17 mouse cellular contexts compared by ENCODE assay signal in the genomic region with DNA sequence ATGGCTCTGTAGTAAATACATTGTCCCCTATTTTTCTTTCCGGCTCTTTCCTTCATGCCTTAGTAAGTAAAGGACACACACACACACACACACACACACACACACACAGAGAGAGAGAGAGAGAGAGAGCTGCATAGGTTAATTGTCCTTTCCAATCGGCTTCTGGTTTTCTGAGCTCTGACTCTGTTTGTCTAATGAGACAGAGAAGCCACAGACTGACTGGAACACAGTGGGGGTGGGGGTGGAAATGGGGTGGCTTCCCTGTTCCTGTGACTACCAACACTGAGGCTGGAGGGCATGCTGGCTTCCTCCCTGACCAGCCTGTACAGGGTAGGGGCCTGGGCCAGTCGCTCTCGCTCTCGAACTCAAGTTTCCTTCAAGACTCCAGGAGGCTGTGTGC. TPM values are rescaled to one million over a fixed set of nuclear protein-coding genes. Genes with fewer than 3 reads are reported as not detected.
DNase-seq lines count a peak whose midpoint lies in the region; ATAC-seq and TF ChIP-seq lines count a peak whose summit lies in the region.
"Had no signal": no experiment of that assay in that cellular context is flagged by ENCODE, and none has a peak within 500 bp of the region (broad histone marks: within the 10 kb centered on the region; RNA-seq: fewer than 3 reads in every experiment).

No protein-coding gene starts in this region.

- no peaks in the 10 kb centered on the region for H3K79me2 ChIP-seq in heart, adult 2 months (replicated peaks; ENCODE audit: control insufficient read depth, insufficient read depth, low read length)

- H3K4me2 ChIP-seq in heart, embryonic 13.5 days: no peak overlapping the region
- H3K4me2 ChIP-seq in lung, embryonic 16.5 days (ENCODE audit: low read depth, low read length): no peak overlapping the region
- no peak overlapping the region for H3K4me2 ChIP-seq in limb, embryonic 12.5 days

- 0 out of 2 replicates have a peak, but pooled peaks cover 3% of the 10 kb centered on the region for H3K27me3 ChIP-seq in heart, embryonic 13.5 days (replicated peaks)
- H3K27me3 ChIP-seq in heart, adult 2 months (ENCODE audit: control insufficient read depth, insufficient read depth, low read length): no peaks in the 10 kb centered on the region
- no peaks in the 10 kb centered on the region for H3K27me3 ChIP-seq in lung, embryonic 16.5 days (ENCODE audit: control insufficient read depth, insufficient read depth, low read depth, low read length)
- H3K27me3 ChIP-seq in embryonic facial prominence, embryonic 10.5 days (replicated peaks; ENCODE audit: low read depth, poor library complexity, severe bottlenecking): peaks cover 23% of the 10 kb centered on the region
- no peaks in the 10 kb centered on the region for H3K27me3 ChIP-seq in limb, embryonic 12.5 days

- H3K4me1 ChIP-seq in heart, embryonic 13.5 days: peaks cover 81% of the 10 kb centered on the region
- peaks cover 14% of the 10 kb centered on the region for H3K4me1 ChIP-seq in heart, adult 2 months (ENCODE audit: control insufficient read depth, insufficient read depth, low read length)
- H3K4me1 ChIP-seq in lung, embryonic 16.5 days (replicated peaks; ENCODE audit: control insufficient read depth, insufficient read depth, low read length): peaks cover 48% of the 10 kb centered on the region
- H3K4me1 ChIP-seq in embryonic facial prominence, embryonic 10.5 days: peaks cover 86% of the 10 kb centered on the region
- peaks cover 80% of the 10 kb centered on the region for H3K4me1 ChIP-seq in limb, embryonic 12.5 days (replicated peaks)

- no peak for DNase-seq in heart, adult 2 months
- no peak for DNase-seq in lung, postnatal 10 days
- no peak for DNase-seq in embryonic facial prominence, embryonic 10.5 days (ENCODE audit: low spot score)
- no peak for DNase-seq in layer of hippocampus, adult 2 months (ENCODE audit: low spot score in 2 of 2)
- DNase-seq in lung, postnatal 14 days: no peak
- DNase-seq: adrenal gland, postnatal 14 days; cerebellum, postnatal 10 days; heart, postnatal 36 days; kidney, adult 2 months; left cerebral cortex, postnatal 4 days; lung, embryonic 14.5 days had no signal

- TF ChIP-seq CTCF in heart, adult 2 months (IDR thresholded peaks at IDR 0.05): no peak
- no peak for TF ChIP-seq CTCF in layer of hippocampus, adult 2 months (conservative IDR thresholded peaks at IDR 0.05)

- ATAC-seq in heart, embryonic 13.5 days (ENCODE audit: extremely low read depth, insufficient number of reproducible peaks, low FRiP score, low TSS enrichment): no peak
- no peak for ATAC-seq in lung, embryonic 16.5 days (ENCODE audit: low read depth)
- ATAC-seq in limb, embryonic 12.5 days (ENCODE audit: insufficient number of reproducible peaks, insufficient read depth, low FRiP score, low TSS enrichment, low read depth): no peak

- intact Hi-C loops in heart, adult 2 months (cut with DNase I): no loop called here

- no peak overlapping the region for H3K27ac ChIP-seq in heart, embryonic 13.5 days (replicated peaks)
- H3K27ac ChIP-seq in heart, adult 2 months: no peak overlapping the region
- H3K27ac ChIP-seq in lung, embryonic 16.5 days (ENCODE audit: low read length): no peak overlapping the region
- peak overlapping the region; percentile 92 for H3K27ac ChIP-seq in embryonic facial prominence, embryonic 10.5 days (replicated peaks)
- H3K27ac ChIP-seq in limb, embryonic 12.5 days: peak overlapping the region; percentile 98
- no peak overlapping the region for H3K27ac ChIP-seq in layer of hippocampus, adult 2 months

- H3K9ac ChIP-seq in heart, embryonic 13.5 days: peak overlapping the region; percentile 19; the same call in 1 of the 2 replicates
- no peak overlapping the region for H3K9ac ChIP-seq in heart, adult 2 months (ENCODE audit: low read depth, low read length)
- 0 out of 2 replicates have a peak overlapping the region, but pooled peaks have one; percentile 22 for H3K9ac ChIP-seq in lung, embryonic 16.5 days (ENCODE audit: low read length)
- no peak overlapping the region for H3K9ac ChIP-seq in limb, embryonic 12.5 days (replicated peaks)
- H3K9ac ChIP-seq: lung, embryonic 14.5 days had no signal

- H3K4me3 ChIP-seq in heart, embryonic 13.5 days: no peak overlapping the region
- no peak overlapping the region for H3K4me3 ChIP-seq in heart, adult 2 months
- no peak overlapping the region for H3K4me3 ChIP-seq in lung, embryonic 16.5 days (ENCODE audit: low read length)
- no peak overlapping the region for H3K4me3 ChIP-seq in embryonic facial prominence, embryonic 10.5 days
- no peak overlapping the region for H3K4me3 ChIP-seq in limb, embryonic 12.5 days (replicated peaks)
- H3K4me3 ChIP-seq in layer of hippocampus, adult 2 months: no peak overlapping the region
- H3K4me3 ChIP-seq: megakaryocyte, embryonic 14.5 days had no signal

- no peak for TF ChIP-seq POLR2A in heart, adult 2 months (IDR thresholded peaks at IDR 0.05; ENCODE audit: insufficient read depth, low read depth, low read length)

- H3K36me3 ChIP-seq in heart, embryonic 13.5 days: no peaks in the 10 kb centered on the region
- H3K36me3 ChIP-seq in heart, adult 2 months (ENCODE audit: control insufficient read depth, insufficient read depth, low read length): no peaks in the 10 kb centered on the region
- H3K36me3 ChIP-seq in lung, embryonic 16.5 days (ENCODE audit: control insufficient read depth, insufficient read depth, low read length): no peaks in the 10 kb centered on the region
- no peaks in the 10 kb centered on the region for H3K36me3 ChIP-seq in embryonic facial prominence, embryonic 10.5 days (replicated peaks)
- H3K36me3 ChIP-seq in limb, embryonic 12.5 days: no peaks in the 10 kb centered on the region
- H3K36me3 ChIP-seq: G1E had no signal

- H3K9me3 ChIP-seq in heart, embryonic 13.5 days: no peaks in the 10 kb centered on the region
- no peaks in the 10 kb centered on the region for H3K9me3 ChIP-seq in lung, embryonic 16.5 days (ENCODE audit: control insufficient read depth, low read length)
- H3K9me3 ChIP-seq in embryonic facial prominence, embryonic 10.5 days: no peaks in the 10 kb centered on the region
- no peaks in the 10 kb centered on the region for H3K9me3 ChIP-seq in limb, embryonic 12.5 days
- H3K9me3 ChIP-seq: G1E; megakaryocyte, embryonic 14.5 days had no signal

- TF ChIP-seq EP300 in heart, adult 2 months (IDR thresholded peaks at IDR 0.05; ENCODE audit: insufficient read depth, low read depth, low read length): no peak

- WGBS in heart, embryonic 13.5 days: 62% methylated on average over 5 of the region's 5 CpGs
- WGBS in heart, adult 2 months: 91% methylated on average over 5 of the region's 5 CpGs
- 67% methylated on average over 5 of the region's 5 CpGs for WGBS in lung, embryonic 16.5 days
- WGBS in embryonic facial prominence, embryonic 10.5 days: 46% methylated on average over 5 of the region's 5 CpGs
- WGBS in limb, embryonic 12.5 days: 50% methylated on average over 5 of the region's 5 CpGs

RNA-seq across cellular contexts. Expression of a gene that starts 8.9 kb away (rescaled TPM):
- polyA plus RNA-seq in heart, embryonic 13.5 days (2015; fragmentation: Nextera tagmentation; extraction: Ambion mirVana): 2.1 and 2.4 TPM in 2 replicates
- 1 to 10 TPM in 1 of 2 experiments, under 1 TPM in 1; 0.73 to 1.0 TPM for total RNA-seq in heart, adult 2 months (2021)
- polyA plus RNA-seq in heart, adult 2 months (2012; rRNA removed): 0.32 and 0.76 TPM in 2 replicates
- polyA plus RNA-seq in lung, embryonic 16.5 days (2015; fragmentation: Nextera tagmentation; extraction: Ambion mirVana): 0.69 and 1.6 TPM in 2 replicates
- polyA plus RNA-seq in embryonic facial prominence, embryonic 10.5 days (2016; fragmentation: Nextera tagmentation; extraction: Ambion mirVana): 0.44 and 0.86 TPM in 2 replicates
- 0.63 and 1.7 TPM in 2 replicates for polyA plus RNA-seq in limb, embryonic 12.5 days (2016; fragmentation: Nextera tagmentation; extraction: Ambion mirVana)
- 10 to 100 TPM in 1 of 2 experiments, 1 to 10 TPM in 1; 7.8 to 11.3 TPM for total RNA-seq in layer of hippocampus, adult 2 months (2021)
- total RNA-seq: granulocyte monocyte progenitor cell, adult 5-6 weeks had no signal
- polyA plus RNA-seq: G1E had no signal

Comparison
In these comparisons a context has a peak if more than half of its experiments do, and no peak if none do; other contexts are left out.
1. H3K9ac ChIP-seq: peak in heart, embryonic 13.5 days (single experiment) and lung, embryonic 16.5 days (single experiment); none in heart, adult 2 months (single experiment) and limb, embryonic 12.5 days (single experiment).
2. H3K27ac ChIP-seq: peak in embryonic facial prominence, embryonic 10.5 days (single experiment) and limb, embryonic 12.5 days (single experiment); none in heart, embryonic 13.5 days (single experiment), heart, adult 2 months (single experiment), lung, embryonic 16.5 days (single experiment) and layer of hippocampus, adult 2 months (single experiment).